Mouse (Mus musculus) induced T-regulatory cell, adult 2 months (primary cell): ENCODE results near the gene Lef1.

ENCODE experiments used
- DNase-seq: peaks from one replicate; pipeline ENCODE4 v3.0.0-alpha.2; 2012; ENCODE audit warnings: low read depth

The Lef1 gene

GRCm38 (mm10) chr3:131248444-131248843 lies 138.2 kb downstream of the Lef1 start:
- no peak for DNase-seq

GRCm38 (mm10) chr3:131250283-131250682 lies 140.0 kb downstream of the Lef1 start:
- peak; percentile 71 for DNase-seq

GRCm38 (mm10) chr3:131250978-131251377 lies 140.7 kb downstream of the Lef1 start:
- no peak for DNase-seq

- no peak for DNase-seq
Observed at GRCm38 (mm10) chr3:131251601-131252000, 141.3 kb downstream of the Lef1 start.

GRCm38 (mm10) chr3:131254991-131255390 lies 144.7 kb downstream of the Lef1 start:
- no peak for DNase-seq

GRCm38 (mm10) chr3:131255399-131255981 lies 145.2 kb downstream of the Lef1 start:
- no peak for DNase-seq

GRCm38 (mm10) chr3:131258921-131259320 lies 148.7 kb downstream of the Lef1 start:
- DNase-seq, result no peak

GRCm38 (mm10) chr3:131259392-131259965 lies 149.2 kb downstream of the Lef1 start:
- no peak for DNase-seq

GRCm38 (mm10) chr3:131260418-131260817 lies 150.1 kb downstream of the Lef1 start:
- DNase-seq, result no peak

- DNase-seq, result no peak
Observed at GRCm38 (mm10) chr3:131263766-131264486, 153.7 kb downstream of the Lef1 start.

- DNase-seq, result no peak
Observed at GRCm38 (mm10) chr3:131265516-131265915, 155.2 kb downstream of the Lef1 start.

GRCm38 (mm10) chr3:131266366-131267050 lies 156.2 kb downstream of the Lef1 start:
- no peak for DNase-seq

GRCm38 (mm10) chr3:131270381-131270780 lies 160.1 kb downstream of the Lef1 start:
- DNase-seq, result no peak

- peak; percentile 65 for DNase-seq
Observed at GRCm38 (mm10) chr3:131271157-131271556, 160.9 kb downstream of the Lef1 start.

GRCm38 (mm10) chr3:131271559-131272373 lies 161.5 kb downstream of the Lef1 start, which contains the start of gene Hadh:
TSS of gene Hadh (minus strand) at chr3:131272101.
- peak; percentile 92 for DNase-seq

- peak; percentile 15 for DNase-seq
Observed at GRCm38 (mm10) chr3:131272374-131273100, 162.3 kb downstream of the Lef1 start.
